18 mouse cellular contexts compared by ENCODE assay signal in genomic region chr4:59254397-59254796, GRCm38 (mm10).
DNase-seq lines count a peak whose midpoint lies in the region; ATAC-seq and TF ChIP-seq lines count a peak whose summit lies in the region.
"Had no signal": no experiment of that assay in that cellular context is flagged by ENCODE, and none has a peak within 500 bp of the region (broad histone marks: within the 10 kb centered on the region; RNA-seq: fewer than 3 reads in every experiment).

No protein-coding gene starts in this region.

- H3K4me3 ChIP-seq in lung, postnatal 0 days (ENCODE audit: low read depth, low read length), result no peak overlapping the region
- H3K4me3 ChIP-seq in CH12.LX (replicated peaks in 1 of 3; ENCODE audit: low read depth in 2 of 3, low read length in 2 of 3, poor library complexity in 1 of 3), result no peak overlapping the region
- H3K4me3 ChIP-seq in small intestine, adult 2 months (ENCODE audit: low read depth, low read length), result no peak overlapping the region
- H3K4me3 ChIP-seq: kidney, embryonic 15.5 days; limb, embryonic 13.5 days; midbrain, embryonic 15.5 days had no signal

- in situ Hi-C loops in CH12.LX (cut with MboI; ENCODE audit: low pct_ligation_motif_present, low pct_unique_long_range_greater_than_20kb, low sequenced_read_pairs), result loop anchor here (5.0 kb wide), 1 partner anchor 52 kb away; no protein-coding TSS in a partner anchor

- H3K4me2 ChIP-seq in lung, postnatal 0 days (replicated peaks; ENCODE audit: low read depth, low read length), result no peak overlapping the region
- H3K4me2 ChIP-seq in CH12.LX (ENCODE audit: insufficient read depth, low read depth, poor library complexity, severe bottlenecking), result peak overlapping the region; percentile 40; the same call in 1 of the 2 replicates
- H3K4me2 ChIP-seq: kidney, embryonic 15.5 days; limb, embryonic 13.5 days; midbrain, embryonic 15.5 days had no signal

- no peaks in the 10 kb centered on the region for H3K36me3 ChIP-seq in lung, postnatal 0 days (ENCODE audit: insufficient read depth, low read length)
- H3K36me3 ChIP-seq in CH12.LX (replicated peaks in 1 of 2; ENCODE audit: control insufficient read depth in 1 of 2, insufficient read depth in 1 of 2, low read length in 1 of 2), result no peaks in the 10 kb centered on the region
- no peaks in the 10 kb centered on the region for H3K36me3 ChIP-seq in small intestine, adult 2 months (ENCODE audit: control insufficient read depth, insufficient read depth, low read length)
- H3K36me3 ChIP-seq: kidney, embryonic 15.5 days; limb, embryonic 13.5 days; midbrain, embryonic 15.5 days had no signal

- H3K9me3 ChIP-seq in lung, postnatal 0 days (ENCODE audit: low read length), result no peaks in the 10 kb centered on the region
- no peaks in the 10 kb centered on the region for H3K9me3 ChIP-seq in CH12.LX (replicated peaks; ENCODE audit: low read length)
- H3K9me3 ChIP-seq: kidney, embryonic 15.5 days; limb, embryonic 13.5 days; midbrain, embryonic 15.5 days had no signal

- peak; percentile 41 for DNase-seq in lung, postnatal 25 days (ENCODE audit: low spot score)
- DNase-seq in lung, postnatal 0 days (ENCODE audit: low spot score), result no peak
- DNase-seq in CH12.LX (ENCODE audit: extremely low read depth) (peak; percentile 81), MN1 (ENCODE audit: low spot score) (no peak)
- DNase-seq in induced T-regulatory cell, adult 2 months (ENCODE audit: low read depth), result peak; percentile 88
- no peak for DNase-seq in cerebellum, adult 18-20 months
- no peak for DNase-seq in layer of hippocampus, postnatal 25 days (ENCODE audit: extremely low spot score in 1 of 2, low spot score in 1 of 2)
- DNase-seq: adrenal gland, postnatal 14 days; heart, postnatal 14 days; lung, postnatal 14 days; right cerebral cortex, adult 18-20 months; thymus, adult 18-20 months had no signal

- TF ChIP-seq POLR2A in CH12.LX (IDR thresholded peaks at IDR 0.05; ENCODE audit: low read depth, low read length), result no peak
- no peak for TF ChIP-seq POLR2A in small intestine, adult 2 months (IDR thresholded peaks at IDR 0.05; ENCODE audit: low read depth, low read length)

- ATAC-seq in lung, postnatal 0 days, result no peak
- ATAC-seq: forebrain, embryonic 14.5 days; hindbrain, embryonic 16.5 days; midbrain, embryonic 15.5 days had no signal

- H3K27ac ChIP-seq in lung, postnatal 0 days (ENCODE audit: low read length), result no peak overlapping the region
- peak overlapping the region; percentile 19; the same call in 1 of the 2 replicates for H3K27ac ChIP-seq in CH12.LX (ENCODE audit: insufficient read depth, low read depth)
- peak overlapping the region; percentile 64 for H3K27ac ChIP-seq in small intestine, adult 2 months (ENCODE audit: insufficient read depth, low read depth, low read length)
- H3K27ac ChIP-seq: kidney, embryonic 15.5 days; limb, embryonic 13.5 days; midbrain, embryonic 15.5 days had no signal

- no peak; the same call in 1 of the 2 replicates for TF ChIP-seq RAD21 in CH12.LX (IDR thresholded peaks at IDR 0.05; ENCODE audit: low read depth, low read length)

- 0 out of 2 replicates have a peak, but pooled peaks cover 11% of the 10 kb centered on the region for H3K4me1 ChIP-seq in lung, postnatal 0 days (ENCODE audit: insufficient read depth, low read depth, low read length)
- H3K4me1 ChIP-seq in CH12.LX (ENCODE audit: control insufficient read depth in 1 of 2, insufficient read depth in 2 of 2), result peaks cover 17 to 44% of the 10 kb centered on the region in 2 experiments
- H3K4me1 ChIP-seq in small intestine, adult 2 months (ENCODE audit: control insufficient read depth, insufficient read depth, insufficient read length, low read length), result peaks cover 31% of the 10 kb centered on the region; the same call in 1 of the 2 replicates
- H3K4me1 ChIP-seq: kidney, embryonic 15.5 days; limb, embryonic 13.5 days; midbrain, embryonic 15.5 days had no signal

- dilution Hi-C loops in CH12.LX (cut with MboI; ENCODE audit: extremely low pct_ligation_motif_present, extremely low pct_unique_long_range_greater_than_20kb, low sequenced_read_pairs), result no loop called here

- TF ChIP-seq EP300 in lung, postnatal 0 days (IDR thresholded peaks at IDR 0.05), result no peak
- TF ChIP-seq EP300 in CH12.LX (IDR thresholded peaks at IDR 0.05; ENCODE audit: low read length), result peak; percentile 88

- no peaks in the 10 kb centered on the region for H3K27me3 ChIP-seq in lung, postnatal 0 days (replicated peaks; ENCODE audit: insufficient read depth, low read length)
- H3K27me3 ChIP-seq in CH12.LX (replicated peaks), result no peaks in the 10 kb centered on the region
- H3K27me3 ChIP-seq in small intestine, adult 2 months (ENCODE audit: control insufficient read depth, insufficient read depth, low read length), result no peaks in the 10 kb centered on the region
- H3K27me3 ChIP-seq: kidney, embryonic 15.5 days; limb, embryonic 13.5 days; midbrain, embryonic 15.5 days had no signal

- WGBS in lung, postnatal 0 days, result 75% methylated on average over 6 of the region's 6 CpGs
- whole genome bisulfite sequencing in small intestine, adult 2 months, result 75% methylated on average over 6 of the region's 6 CpGs

- H3K79me2 ChIP-seq in CH12.LX (replicated peaks; ENCODE audit: control insufficient read depth, extremely low read depth, insufficient read depth, poor library complexity, severe bottlenecking), result no peaks in the 10 kb centered on the region

- no peak for TF ChIP-seq CTCF in lung, postnatal 0 days (IDR thresholded peaks at IDR 0.05)
- no peak for TF ChIP-seq CTCF in CH12.LX (conservative IDR thresholded peaks at IDR 0.05 in 1 of 2, IDR thresholded peaks at IDR 0.05 in 1 of 2; ENCODE audit: low read depth in 2 of 2, low read length in 2 of 2)
- no peak for TF ChIP-seq CTCF in small intestine, adult 2 months (IDR thresholded peaks at IDR 0.05; ENCODE audit: extremely low read depth, insufficient read length, insufficient replicate concordance, low read depth, low read length)

- H3K9ac ChIP-seq in lung, postnatal 0 days (replicated peaks; ENCODE audit: low read depth), result no peak overlapping the region
- no peak overlapping the region for H3K9ac ChIP-seq in CH12.LX (ENCODE audit: insufficient read depth, low read depth)
- H3K9ac ChIP-seq: kidney, embryonic 15.5 days; limb, embryonic 13.5 days; midbrain, embryonic 15.5 days had no signal

TF ChIP-seq in CH12.LX, 34 proteins besides CTCF, POLR2A, EP300 and RAD21 (continues in another document):
- TF ChIP-seq CHD1 (IDR thresholded peaks at IDR 0.05; ENCODE audit: low read depth, low read length), result 0 out of 2 replicates have a peak, but pooled peaks have one; percentile 31
- TF ChIP-seq ELF1 (IDR thresholded peaks at IDR 0.05; ENCODE audit: low read depth, low read length), result peak; percentile 29; the same call in 1 of the 2 replicates
- peak; percentile 92 for TF ChIP-seq RCOR1 (conservative IDR thresholded peaks at IDR 0.05; ENCODE audit: low read depth, low read length)
- no peak for TF ChIP-seq POLR2AphosphoS2 (IDR thresholded peaks at IDR 0.05; ENCODE audit: low read depth, low read length)
- peak; percentile 78 for TF ChIP-seq USF2 (conservative IDR thresholded peaks at IDR 0.05; ENCODE audit: low read depth, low read length)
- peak; percentile 77 for TF ChIP-seq USF1 (IDR thresholded peaks at IDR 0.05; ENCODE audit: low read depth, low read length)
- TF ChIP-seq CHD2 (IDR thresholded peaks at IDR 0.05; ENCODE audit: low read length), result peak; percentile 49; the same call in 1 of the 2 replicates
- TF ChIP-seq JUND (conservative IDR thresholded peaks at IDR 0.05; ENCODE audit: low read depth, low read length), result peak; percentile 71
- no peak for TF ChIP-seq ZMIZ1 (IDR thresholded peaks at IDR 0.05; ENCODE audit: low read depth, low read length)
- TF ChIP-seq IRF4 (IDR thresholded peaks at IDR 0.05; ENCODE audit: low read depth, low read length), result peak; percentile 89
- 0 out of 2 replicates have a peak, but pooled peaks have one; percentile 41 for TF ChIP-seq MAZ (IDR thresholded peaks at IDR 0.05; ENCODE audit: low read depth, low read length)
- peak; percentile 93 for TF ChIP-seq ETS1 (conservative IDR thresholded peaks at IDR 0.05; ENCODE audit: low read depth, low read length)
- no peak for TF ChIP-seq NELFE (IDR thresholded peaks at IDR 0.05; ENCODE audit: low read depth, low read length)
- TF ChIP-seq SIN3A (IDR thresholded peaks at IDR 0.05; ENCODE audit: low read length), result 0 out of 2 replicates have a peak, but pooled peaks have one; percentile 51
- TF ChIP-seq JUN (IDR thresholded peaks at IDR 0.05; ENCODE audit: insufficient read depth, low read depth, low read length), result peak; percentile 53; the same call in 1 of the 2 replicates
- 0 out of 2 replicates have a peak, but pooled peaks have one; percentile 52 for TF ChIP-seq TBP (conservative IDR thresholded peaks at IDR 0.05; ENCODE audit: low read depth, low read length)
- TF ChIP-seq E2F4 (IDR thresholded peaks at IDR 0.05; ENCODE audit: insufficient replicate concordance, low read depth, low read length), result no peak
- no peak for TF ChIP-seq UBTF (IDR thresholded peaks at IDR 0.05; ENCODE audit: low read depth, low read length)
- peak; percentile 81 for TF ChIP-seq MEF2A (IDR thresholded peaks at IDR 0.05; ENCODE audit: borderline replicate concordance, low read depth, low read length)
- peak; percentile 70 for TF ChIP-seq MXI1 (IDR thresholded peaks at IDR 0.05; ENCODE audit: low read depth, low read length)
- TF ChIP-seq PAX5 (IDR thresholded peaks at IDR 0.05; ENCODE audit: low read length), result no peak
- TF ChIP-seq KAT2A (IDR thresholded peaks at IDR 0.05; ENCODE audit: insufficient replicate concordance, low read length), result 0 out of 2 replicates have a peak, but pooled peaks have one; percentile 32
- no peak for TF ChIP-seq GABPA (IDR thresholded peaks at IDR 0.05; ENCODE audit: insufficient replicate concordance, low read depth, low read length)
- TF ChIP-seq BHLHE40 (IDR thresholded peaks at IDR 0.05; ENCODE audit: low read depth, low read length), result peak; percentile 99
- no peak for TF ChIP-seq ZNF384 (IDR thresholded peaks at IDR 0.05; ENCODE audit: low read depth, low read length)
- no peak for TF ChIP-seq ZC3H11A (IDR thresholded peaks at IDR 0.05; ENCODE audit: low read depth, low read length)
- peak; percentile 81 for TF ChIP-seq MYC (IDR thresholded peaks at IDR 0.05; ENCODE audit: low read depth, low read length)
- TF ChIP-seq MAFK (IDR thresholded peaks at IDR 0.05; ENCODE audit: insufficient replicate concordance, low read length), result peak; percentile 63; the same call in 1 of the 2 replicates
- no peak for TF ChIP-seq HCFC1 (IDR thresholded peaks at IDR 0.05; ENCODE audit: low read depth, low read length)
- TF ChIP-seq ZKSCAN1 (IDR thresholded peaks at IDR 0.05; ENCODE audit: borderline replicate concordance, low read depth, low read length), result no peak
- TF ChIP-seq SMC3 (IDR thresholded peaks at IDR 0.05; ENCODE audit: low read depth, low read length), result no peak
- peak; percentile 69; the same call in 1 of the 2 replicates for TF ChIP-seq TCF12 (IDR thresholded peaks at IDR 0.05; ENCODE audit: low read depth, low read length)

Comparison
In these comparisons a context has a peak if more than half of its experiments do, and no peak if none do; other contexts are left out.
1. DNase-seq: peak in lung, postnatal 25 days (single experiment), CH12.LX (single experiment) and induced T-regulatory cell, adult 2 months (single experiment); none in lung, postnatal 0 days (single experiment), cerebellum, adult 18-20 months (0 of 2), MN1 (single experiment) and layer of hippocampus, postnatal 25 days (0 of 2).